Mouse (Mus musculus): Measurements from ENCODE around the gene Pcyt2. TPM values are rescaled to one million over a fixed set of nuclear protein-coding genes. Genes with fewer than 3 reads are reported as not detected.

Pcyt2 gene
- polyA plus RNA-seq, 1 experiment from 2014 or later, result 217 TPM

- no peak for ATAC-seq
- H3K4me2 ChIP-seq (ENCODE audit: low read depth, low read length), result peak overlapping the region; percentile 90
- H3K27ac ChIP-seq (ENCODE audit: low read depth), result peak overlapping the region; percentile 94
- TF ChIP-seq CTCF (IDR thresholded peaks at IDR 0.05; ENCODE audit: low read depth), result no peak; the same call in 1 of the 2 replicates
- TF ChIP-seq EP300 (IDR thresholded peaks at IDR 0.05; ENCODE audit: low read depth), result no peak
- peak overlapping the region; percentile 76 for H3K4me3 ChIP-seq (ENCODE audit: low read depth, low read length)
- 39% methylated on average over 7 of the region's 7 CpGs for WGBS (ENCODE audit: insufficient replicate concordance)
- H3K27me3 ChIP-seq (ENCODE audit: insufficient read depth, low read length), result no peaks in the 10 kb centered on the region
- peaks cover 39% of the 10 kb centered on the region for H3K4me1 ChIP-seq (ENCODE audit: insufficient read depth)
- H3K36me3 ChIP-seq (replicated peaks; ENCODE audit: insufficient read depth, low read length), result peaks cover 24% of the 10 kb centered on the region
- DNase-seq, result peak; percentile 67
- peak overlapping the region; percentile 90 for H3K9ac ChIP-seq (replicated peaks)
- no peaks in the 10 kb centered on the region for H3K9me3 ChIP-seq (ENCODE audit: low read length)
These were observed 37.5 kb downstream of the Pcyt2 start for GRCm38 (mm10) chr11:120580190-120580589.

- 50% methylated on average over 15 of the region's 15 CpGs for WGBS (ENCODE audit: insufficient replicate concordance)
- peak; percentile 94 for TF ChIP-seq CTCF (IDR thresholded peaks at IDR 0.05; ENCODE audit: low read depth)
- no peak for TF ChIP-seq EP300 (IDR thresholded peaks at IDR 0.05; ENCODE audit: low read depth)
- H3K27me3 ChIP-seq (ENCODE audit: insufficient read depth, low read length), result no peaks in the 10 kb centered on the region
- no peaks in the 10 kb centered on the region for H3K9me3 ChIP-seq (ENCODE audit: low read length)
- peak overlapping the region; percentile 90; the same call in 1 of the 2 replicates for H3K9ac ChIP-seq (replicated peaks)
- peaks cover 24% of the 10 kb centered on the region for H3K36me3 ChIP-seq (replicated peaks; ENCODE audit: insufficient read depth, low read length)
- ATAC-seq, result no peak
- H3K4me2 ChIP-seq (ENCODE audit: low read depth, low read length), result peak overlapping the region; percentile 90
- DNase-seq, result peak; percentile 83
- peak overlapping the region; percentile 94 for H3K27ac ChIP-seq (ENCODE audit: low read depth)
- H3K4me3 ChIP-seq (ENCODE audit: low read depth, low read length), result peak overlapping the region; percentile 76
- H3K4me1 ChIP-seq (ENCODE audit: insufficient read depth), result peaks cover 43% of the 10 kb centered on the region
These were observed 38.2 kb downstream of the Pcyt2 start for GRCm38 (mm10) chr11:120579316-120580107.

- DNase-seq (no peak), ATAC-seq (no peak)
- Histone ChIP-seq H3K4me2 (ENCODE audit: low read depth, low read length) (peak overlapping the region; percentile 66; the same call in 1 of the 2 replicates), H3K27me3 (ENCODE audit: insufficient read depth, low read length) (no peaks in the 10 kb centered on the region), H3K4me3 (ENCODE audit: low read depth, low read length) (no peak overlapping the region), H3K9me3 (ENCODE audit: low read length) (no peaks in the 10 kb centered on the region), H3K36me3 (replicated peaks; ENCODE audit: insufficient read depth, low read length) (peaks cover 24% of the 10 kb centered on the region), H3K27ac (ENCODE audit: low read depth) (peak overlapping the region; percentile 97), H3K4me1 (ENCODE audit: insufficient read depth) (peaks cover 48% of the 10 kb centered on the region), H3K9ac (replicated peaks) (peak overlapping the region; percentile 59; the same call in 1 of the 2 replicates)
- no peak for TF ChIP-seq CTCF (IDR thresholded peaks at IDR 0.05; ENCODE audit: low read depth)
- no peak for TF ChIP-seq EP300 (IDR thresholded peaks at IDR 0.05; ENCODE audit: low read depth)
- 81% methylated on average over 11 of the region's 11 CpGs for WGBS (ENCODE audit: insufficient replicate concordance)
These were observed 39.0 kb downstream of the Pcyt2 start for GRCm38 (mm10) chr11:120578694-120579243.

GRCm38 (mm10) chr11:120578024-120578693, 39.6 kb downstream of the Pcyt2 start:
- 75% methylated on average over 10 of the region's 10 CpGs for WGBS (ENCODE audit: insufficient replicate concordance)
- H3K4me2 ChIP-seq (ENCODE audit: low read depth, low read length), result peak overlapping the region; percentile 66
- H3K27ac ChIP-seq (ENCODE audit: low read depth), result peak overlapping the region; percentile 97

GRCm38 (mm10) chr11:120577211-120578023, 40.3 kb downstream of the Pcyt2 start:
- no peaks in the 10 kb centered on the region for H3K27me3 ChIP-seq (ENCODE audit: insufficient read depth, low read length)
- H3K36me3 ChIP-seq (replicated peaks; ENCODE audit: insufficient read depth, low read length), result peaks cover 24% of the 10 kb centered on the region
- peak; percentile 60 for TF ChIP-seq CTCF (IDR thresholded peaks at IDR 0.05; ENCODE audit: low read depth)
- TF ChIP-seq EP300 (IDR thresholded peaks at IDR 0.05; ENCODE audit: low read depth), result no peak
- peak overlapping the region; percentile 97 for H3K27ac ChIP-seq (ENCODE audit: low read depth)
- H3K4me1 ChIP-seq (ENCODE audit: insufficient read depth), result peaks cover 47% of the 10 kb centered on the region
- H3K9me3 ChIP-seq (ENCODE audit: low read length), result no peaks in the 10 kb centered on the region
- peak overlapping the region; percentile 31 for H3K4me3 ChIP-seq (ENCODE audit: low read depth, low read length)
- 74% methylated on average over 7 of the region's 7 CpGs for WGBS (ENCODE audit: insufficient replicate concordance)
- DNase-seq (no peak), ATAC-seq (no peak)
- peak overlapping the region; percentile 59 for H3K9ac ChIP-seq (replicated peaks)
- peak overlapping the region; percentile 66 for H3K4me2 ChIP-seq (ENCODE audit: low read depth, low read length)

More at GRCm38 (mm10) chr11:120578024-120578693, 39.6 kb downstream of the Pcyt2 start:
- Histone ChIP-seq H3K27me3 (ENCODE audit: insufficient read depth, low read length) (no peaks in the 10 kb centered on the region), H3K9ac (replicated peaks) (peak overlapping the region; percentile 59), H3K4me3 (ENCODE audit: low read depth, low read length) (peak overlapping the region; percentile 6; the same call in 1 of the 2 replicates), H3K36me3 (replicated peaks; ENCODE audit: insufficient read depth, low read length) (peaks cover 24% of the 10 kb centered on the region), H3K9me3 (ENCODE audit: low read length) (no peaks in the 10 kb centered on the region), H3K4me1 (ENCODE audit: insufficient read depth) (peaks cover 48% of the 10 kb centered on the region)
- ATAC-seq, result no peak
- no peak for DNase-seq
- TF ChIP-seq EP300 (IDR thresholded peaks at IDR 0.05; ENCODE audit: low read depth) (no peak), CTCF (IDR thresholded peaks at IDR 0.05; ENCODE audit: low read depth) (no peak)
